Mouse (Mus musculus): ENCODE data around the gene Olfr786.

Gene Olfr786

DNA sequence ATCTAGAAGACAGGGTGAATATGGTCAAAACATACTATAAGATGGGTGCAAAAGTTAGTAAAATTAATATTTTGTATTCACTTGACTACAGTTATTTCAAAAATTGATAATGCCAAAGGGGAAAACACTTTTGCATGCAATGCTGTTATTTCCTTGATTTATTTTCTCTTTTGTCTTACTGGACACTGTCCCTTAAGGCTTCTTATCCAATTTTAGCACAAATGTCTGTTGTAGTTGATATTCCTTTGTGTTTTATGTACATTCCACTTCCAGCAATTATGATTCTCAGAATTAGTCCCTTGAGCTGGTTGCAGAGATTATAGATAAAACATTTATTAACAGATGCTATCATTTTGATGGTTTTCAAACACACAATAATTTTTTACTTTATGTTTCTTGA is at the start of gene Olfr786:
TSS of gene Olfr786 (plus strand) at position 301 of the 400 bp plus-strand sequence.
- DNase-seq (ENCODE audit: low spot score in 2 of 2) = no peak

DNA sequence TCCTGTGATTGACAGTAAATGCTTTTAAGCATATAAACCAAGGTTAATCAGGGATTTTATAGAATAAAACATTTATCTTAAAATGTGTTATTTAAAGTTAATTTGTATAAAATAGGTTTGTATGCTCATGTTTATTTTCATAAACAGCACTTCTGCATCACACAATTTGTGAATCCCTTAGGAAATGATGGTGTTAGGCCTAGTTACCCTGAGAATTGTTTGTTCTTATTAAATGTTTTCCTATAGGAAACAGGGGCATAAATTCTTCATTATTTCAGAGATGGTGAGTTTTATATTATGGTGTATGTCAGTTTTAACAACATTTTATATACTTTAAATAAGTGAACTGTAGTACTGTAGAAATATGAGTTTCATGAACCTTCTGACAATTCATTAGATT is 43.3 kb upstream of the Olfr786 start, which contains the start of gene Olfr784:
TSS of gene Olfr784 (plus strand) at position 301 of the 400 bp plus-strand sequence.
- DNase-seq (ENCODE audit: low spot score in 2 of 2) = no peak

DNA sequence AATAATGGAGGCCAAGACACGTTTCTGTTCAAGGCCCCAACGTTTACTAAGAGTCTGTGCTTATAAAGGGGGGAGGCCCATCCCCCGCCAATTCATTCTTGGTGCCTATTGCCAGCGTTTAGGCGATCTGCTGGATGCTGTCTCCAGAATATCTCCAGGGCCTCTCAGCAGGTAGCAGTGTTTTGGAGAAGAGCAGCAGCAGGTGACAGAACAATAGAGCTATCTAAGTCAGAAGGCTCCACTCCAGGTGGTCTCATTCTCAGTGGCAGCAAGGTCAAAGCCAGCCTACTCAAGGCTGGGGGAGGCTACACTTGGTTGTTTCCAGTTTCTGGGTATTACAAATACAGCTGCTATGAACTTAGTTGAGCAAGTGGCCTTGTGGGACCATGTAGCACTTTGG is 26.2 kb upstream of the Olfr786 start:
- no peak for DNase-seq (ENCODE audit: low spot score in 2 of 2)

DNA sequence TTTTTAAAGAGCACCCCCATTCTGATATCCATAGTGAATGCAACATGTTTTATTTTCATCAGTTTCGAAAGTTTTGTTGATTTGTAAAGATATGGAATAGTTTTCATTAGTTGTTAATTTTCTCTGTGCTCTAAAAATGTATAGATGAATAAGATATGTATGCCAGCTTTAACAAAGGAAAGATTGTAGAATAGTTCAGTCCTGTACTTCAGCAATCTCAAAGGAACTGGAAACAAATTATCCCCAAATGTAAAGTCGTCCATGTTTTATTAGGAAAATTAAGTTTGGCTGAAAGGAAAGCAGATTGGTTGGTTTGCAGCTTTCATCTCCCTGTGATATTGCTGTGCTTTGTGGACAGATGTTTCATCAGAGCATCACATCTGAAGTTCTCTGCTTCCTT is 22.0 kb upstream of the Olfr786 start, which contains the start of gene Olfr785:
TSS of gene Olfr785 (plus strand) at position 301 of the 400 bp plus-strand sequence.
- DNase-seq (ENCODE audit: low spot score in 2 of 2) = no peak

DNA sequence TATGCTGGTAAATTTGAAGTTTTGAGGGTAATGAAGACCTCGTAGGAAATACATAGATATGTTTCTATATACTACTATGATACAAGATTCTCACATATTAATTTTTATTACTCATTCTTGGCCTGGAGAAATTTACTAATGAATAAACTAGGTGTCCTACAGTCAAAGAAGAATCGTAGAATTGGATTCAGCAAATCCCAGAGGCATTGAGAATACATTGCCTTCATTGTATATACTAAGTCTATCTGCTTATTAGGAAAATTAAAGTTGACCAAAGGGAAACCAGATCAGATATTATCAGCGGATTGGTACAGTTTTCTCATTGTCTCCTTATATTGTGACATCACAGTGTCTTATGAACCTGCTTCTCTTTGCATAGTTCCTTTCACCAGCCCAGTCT is 34.5 kb downstream of the Olfr786 start, which contains the start of gene Olfr787:
TSS of gene Olfr787 (plus strand) at position 301 of the 400 bp plus-strand sequence.
- DNase-seq (ENCODE audit: low spot score in 2 of 2) = no peak

DNA sequence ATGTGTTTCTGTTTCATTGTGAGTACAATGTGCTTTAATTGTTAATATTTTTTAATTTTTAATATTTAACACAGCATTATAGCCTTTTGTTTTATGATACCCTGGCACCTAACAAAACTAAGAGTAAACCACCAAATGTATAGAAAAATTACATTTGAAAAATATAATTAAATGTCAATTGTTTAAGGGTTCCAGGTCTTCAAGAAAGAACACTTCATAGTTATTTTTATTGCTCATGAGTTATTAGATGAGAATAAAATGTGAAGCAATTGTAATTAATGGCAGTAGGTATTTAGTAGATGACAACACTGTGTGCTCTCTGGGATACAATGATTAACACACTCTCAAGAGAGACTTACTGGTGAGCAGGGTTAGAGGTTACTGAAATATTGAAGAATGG is 43.6 kb downstream of the Olfr786 start, which contains the start of gene Olfr788:
TSS of gene Olfr788 (plus strand) at position 301 of the 400 bp plus-strand sequence.
- no peak for DNase-seq (ENCODE audit: low spot score in 2 of 2)

DNA sequence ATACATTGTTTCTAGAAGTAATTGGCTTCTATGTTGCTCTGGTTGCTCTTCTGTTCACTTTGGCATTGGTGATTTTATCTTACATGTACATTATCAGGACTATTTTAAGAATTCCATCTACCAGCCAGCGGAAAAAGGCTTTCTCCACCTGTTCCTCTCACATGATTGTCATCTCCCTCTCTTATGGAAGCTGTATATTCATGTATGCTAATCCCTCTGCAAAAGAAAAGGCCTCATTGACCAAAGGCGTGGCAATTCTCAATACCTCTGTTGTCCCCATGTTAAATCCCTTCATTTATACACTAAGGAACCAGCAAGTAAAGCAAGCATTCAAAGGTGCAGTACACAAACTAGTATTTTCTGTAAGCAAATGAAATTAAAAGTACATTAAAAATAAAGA is 46.1 kb downstream of the Olfr786 start:
- no peak for DNase-seq (ENCODE audit: low spot score in 2 of 2)

DNA sequence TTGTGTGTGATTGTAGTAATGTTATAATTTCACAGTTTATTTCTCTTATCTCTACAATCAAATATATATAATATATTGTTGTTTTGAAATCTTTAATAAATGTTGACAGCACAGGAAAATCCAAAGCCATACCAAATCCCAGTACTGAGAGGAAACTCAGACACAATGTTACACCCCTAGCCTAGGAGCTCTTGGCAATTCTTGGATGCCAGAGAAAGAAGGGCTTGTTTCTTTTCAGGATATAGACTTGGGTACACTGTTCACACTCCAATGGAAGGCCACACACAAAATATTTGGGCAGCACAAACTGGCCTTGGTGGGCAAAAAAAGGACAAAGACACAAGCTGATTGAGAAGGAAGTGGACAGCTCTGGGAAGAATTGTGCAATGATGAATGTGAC is 46.6 kb downstream of the Olfr786 start:
- no peak for DNase-seq (ENCODE audit: low spot score in 2 of 2)

DNA sequence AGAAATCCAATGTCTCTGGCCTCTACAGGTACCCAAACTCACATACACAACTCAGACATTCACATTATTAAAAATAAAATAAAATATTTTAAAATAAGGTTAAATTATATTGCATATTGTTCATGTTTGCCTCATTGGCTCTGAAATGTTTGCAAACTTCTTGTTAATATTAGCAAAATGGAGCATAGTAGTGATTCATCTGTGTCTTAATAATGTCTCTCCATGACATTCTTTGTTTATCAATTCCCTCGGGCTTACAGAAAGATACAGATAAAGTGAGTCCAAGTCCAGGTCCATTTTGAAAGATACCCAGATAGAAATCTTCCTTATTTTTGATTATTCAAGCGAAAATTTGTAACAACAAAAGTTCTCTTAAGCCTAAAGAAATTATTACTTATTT is 57.3 kb downstream of the Olfr786 start, which contains the start of gene Olfr789:
TSS of gene Olfr789 (plus strand) at position 301 of the 400 bp plus-strand sequence.
- DNase-seq (ENCODE audit: low spot score in 2 of 2) = no peak

Data from right cerebral cortex, adult 2 months (tissue).